Mouse (Mus musculus) urinary bladder, postnatal 25 days (tissue): ENCODE data around the gene Tas2r105.

Experiments
- DNase-seq: peaks from one replicate; pipeline ENCODE4 v3.0.0; 2022; ENCODE audit warnings: low spot score

Tas2r105 gene

GRCm38 (mm10) chr6:131687395-131687794, at the start of gene Tas2r105:
TSS of gene Tas2r105 (minus strand) at chr6:131687495.
- DNase-seq, result no peak

GRCm38 (mm10) chr6:131712803-131713202, 25.5 kb upstream of the Tas2r105 start:
- DNase-seq, result no peak

- no peak for DNase-seq
Observed at GRCm38 (mm10) chr6:131689963-131690362, 2.7 kb upstream of the Tas2r105 start, which contains the start of gene Tas2r114. TSS of gene Tas2r114 (minus strand) at chr6:131690063.

- DNase-seq, result no peak
Observed at GRCm38 (mm10) chr6:131685644-131686043, 1.7 kb downstream of the Tas2r105 start, which contains the start of gene Tas2r104. TSS of gene Tas2r104 (minus strand) at chr6:131685744.

- DNase-seq, result no peak
Observed at GRCm38 (mm10) chr6:131678786-131679185, 8.5 kb downstream of the Tas2r105 start, which contains the start of gene Tas2r106. TSS of gene Tas2r106 (minus strand) at chr6:131678886.

GRCm38 (mm10) chr6:131660049-131660448, 27.2 kb downstream of the Tas2r105 start, which contains the start of gene Tas2r107:
TSS of gene Tas2r107 (minus strand) at chr6:131660149.
- DNase-seq, result no peak
